Mouse (Mus musculus): ENCODE measurements around the gene Rptor. TPM values are rescaled to one million over a fixed set of nuclear protein-coding genes. Genes with fewer than 3 reads are reported as not detected.

Rptor gene
- total and polyA plus RNA-seq, 3 experiments: 33.9 to 34.9 TPM; not detected in 1

DNA sequence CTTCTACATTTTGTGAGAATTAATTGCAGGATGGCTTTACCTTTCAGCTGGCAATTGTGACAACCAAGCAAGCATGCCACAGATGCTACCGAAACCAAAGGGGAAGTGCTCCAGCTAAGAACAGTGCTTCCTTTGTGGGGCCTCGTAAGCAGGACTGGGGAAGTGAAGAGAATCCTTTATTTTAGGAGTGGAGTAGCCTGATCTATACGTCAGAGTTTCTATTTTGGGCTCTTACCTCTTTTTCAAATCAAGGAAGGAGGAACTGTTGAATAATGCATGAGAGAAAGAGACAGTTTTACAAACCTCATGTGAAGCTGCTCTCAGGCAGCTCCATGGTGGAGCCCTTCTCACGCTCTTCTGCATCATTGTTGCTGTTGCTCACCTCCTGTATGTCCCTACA lies 106.5 kb downstream of the Rptor start (continued):
- no peak for TF ChIP-seq ZC3H11A (IDR thresholded peaks at IDR 0.05; ENCODE audit: low read depth, low read length)
- TF ChIP-seq NELFE (IDR thresholded peaks at IDR 0.05; ENCODE audit: low read depth, low read length): no peak
- no peak for TF ChIP-seq CHD2 (IDR thresholded peaks at IDR 0.05; ENCODE audit: low read length)
- peak; percentile 58 for TF ChIP-seq ETS1 (IDR thresholded peaks at IDR 0.05; ENCODE audit: low read depth, low read length)
- no peak for TF ChIP-seq CTCF (IDR thresholded peaks at IDR 0.05 in 2 of 3, conservative IDR thresholded peaks at IDR 0.05 in 1 of 3; ENCODE audit: control insufficient read depth in 1 of 3, insufficient read depth in 1 of 3, low read depth in 2 of 3, low read length in 3 of 3, poor library complexity in 1 of 3, severe bottlenecking in 1 of 3)
- no peak for TF ChIP-seq RCOR1 (IDR thresholded peaks at IDR 0.05; ENCODE audit: low read depth, low read length)
- TF ChIP-seq JUND (IDR thresholded peaks at IDR 0.05; ENCODE audit: low read depth, low read length): no peak
- TF ChIP-seq ZKSCAN1 (IDR thresholded peaks at IDR 0.05; ENCODE audit: low read depth, low read length): no peak
- no peak for TF ChIP-seq MAX (IDR thresholded peaks at IDR 0.05; ENCODE audit: low read length)

DNA sequence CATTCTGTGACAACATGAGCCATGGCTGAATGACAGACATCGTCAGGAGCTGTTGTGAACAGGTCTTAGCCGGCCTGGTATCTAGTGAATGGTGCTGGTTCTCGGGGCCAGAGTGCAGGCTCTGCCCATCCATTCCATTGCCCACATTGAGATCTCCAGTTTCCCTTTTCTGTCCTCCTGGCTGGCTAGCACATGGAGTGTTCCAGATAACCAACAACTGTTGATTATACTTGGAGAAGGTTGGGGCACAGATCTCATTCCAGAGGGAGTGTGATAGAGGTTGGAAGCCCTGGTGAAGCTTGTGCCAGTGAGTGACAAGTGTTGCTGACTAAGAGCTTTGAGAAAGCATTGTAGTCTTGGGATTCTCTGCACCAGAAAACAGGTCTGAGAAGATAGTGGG lies 107.6 kb downstream of the Rptor start:
- no peak for DNase-seq (ENCODE audit: low read depth, low spot score)
- H3K27ac ChIP-seq (ENCODE audit: control insufficient read depth, low read depth, low read length): no peak overlapping the region
- TF ChIP-seq EP300 (IDR thresholded peaks at IDR 0.05; ENCODE audit: low read depth in 1 of 2, low read length in 2 of 2): no peak
- no peak for TF ChIP-seq GATA1 (IDR thresholded peaks at IDR 0.05; ENCODE audit: low read depth, low read length)
- no peak for TF ChIP-seq RCOR1 (IDR thresholded peaks at IDR 0.05; ENCODE audit: low read depth, low read length)
- no peak for TF ChIP-seq UBTF (IDR thresholded peaks at IDR 0.05; ENCODE audit: borderline replicate concordance, insufficient read depth, low read depth, low read length)
- TF ChIP-seq ZMIZ1 (IDR thresholded peaks at IDR 0.05; ENCODE audit: low read depth, low read length): no peak
- no peak for TF ChIP-seq RAD21 (IDR thresholded peaks at IDR 0.05; ENCODE audit: low read depth, low read length)
- H3K36me3 ChIP-seq (ENCODE audit: control insufficient read depth in 1 of 2, insufficient read depth in 2 of 2, low read length in 2 of 2): peaks cover 0 to 14% of the 10 kb centered on the region in 2 experiments; a peak in 2 of 4 replicates
- no peaks in the 10 kb centered on the region for H3K27me3 ChIP-seq (ENCODE audit: control insufficient read depth in 1 of 2, insufficient read depth in 2 of 2, low read length in 2 of 2)
- H3K9ac ChIP-seq (ENCODE audit: control insufficient read depth, low read depth, low read length, poor library complexity, severe bottlenecking): no peak overlapping the region
- no peaks in the 10 kb centered on the region for H3K9me3 ChIP-seq (replicated peaks; ENCODE audit: insufficient read depth, low read length)
- peaks cover 34% of the 10 kb centered on the region for H3K79me2 ChIP-seq (ENCODE audit: control insufficient read depth, insufficient read depth, low read length, poor library complexity)
- peaks cover 3 to 13% of the 10 kb centered on the region in 2 experiments for H3K4me1 ChIP-seq (ENCODE audit: control insufficient read depth in 1 of 2, insufficient read depth in 2 of 2, low read length in 2 of 2)
- H3K4me3 ChIP-seq (ENCODE audit: control insufficient read depth in 1 of 2, insufficient read depth in 1 of 2, low read depth in 2 of 2, low read length in 2 of 2): no peak overlapping the region

DNA sequence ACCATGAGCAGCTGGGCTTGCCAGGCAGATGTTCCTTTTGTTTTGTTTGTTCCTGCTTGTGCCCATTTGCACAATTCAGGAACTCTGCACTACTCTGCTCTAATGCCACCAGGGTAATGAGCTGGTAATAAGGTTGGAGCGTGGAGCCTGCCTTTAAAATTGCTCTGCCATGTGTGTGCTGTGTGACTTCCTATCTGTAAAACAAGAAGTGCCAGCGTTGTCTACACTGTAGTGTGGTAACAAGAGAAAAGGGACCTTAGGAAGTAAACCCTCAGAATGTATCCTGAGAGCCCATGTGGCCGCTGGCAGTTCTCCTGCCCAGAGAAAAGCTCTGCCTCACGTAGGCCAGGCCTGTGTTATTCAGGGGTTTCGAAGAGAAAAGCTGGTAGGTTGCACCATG lies 108.1 kb downstream of the Rptor start:
- no peak overlapping the region for H3K9ac ChIP-seq (ENCODE audit: control insufficient read depth, low read depth, low read length, poor library complexity, severe bottlenecking)
- DNase-seq (ENCODE audit: low read depth, low spot score): peak; percentile 24
- peaks cover 3 to 13% of the 10 kb centered on the region in 2 experiments for H3K4me1 ChIP-seq (ENCODE audit: control insufficient read depth in 1 of 2, insufficient read depth in 2 of 2, low read length in 2 of 2)
- H3K36me3 ChIP-seq (ENCODE audit: control insufficient read depth in 1 of 2, insufficient read depth in 2 of 2, low read length in 2 of 2): peaks cover 0 to 14% of the 10 kb centered on the region in 2 experiments; a peak in 2 of 4 replicates
- H3K27me3 ChIP-seq (ENCODE audit: control insufficient read depth in 1 of 2, insufficient read depth in 2 of 2, low read length in 2 of 2): no peaks in the 10 kb centered on the region
- peaks cover 34% of the 10 kb centered on the region for H3K79me2 ChIP-seq (ENCODE audit: control insufficient read depth, insufficient read depth, low read length, poor library complexity)
- TF ChIP-seq JUND (IDR thresholded peaks at IDR 0.05; ENCODE audit: low read depth, low read length): no peak
- TF ChIP-seq E2F4 (IDR thresholded peaks at IDR 0.05; ENCODE audit: borderline replicate concordance, low read depth, low read length): no peak
- TF ChIP-seq MAX (IDR thresholded peaks at IDR 0.05; ENCODE audit: low read length): no peak
- no peak for TF ChIP-seq ZC3H11A (IDR thresholded peaks at IDR 0.05; ENCODE audit: low read depth, low read length)
- no peak for TF ChIP-seq GABPA (IDR thresholded peaks at IDR 0.05; ENCODE audit: low read depth, low read length)
- no peak for TF ChIP-seq SMC3 (IDR thresholded peaks at IDR 0.05; ENCODE audit: low read depth, low read length)
- TF ChIP-seq RCOR1 (IDR thresholded peaks at IDR 0.05; ENCODE audit: low read depth, low read length): no peak
- TF ChIP-seq TAL1 (IDR thresholded peaks at IDR 0.05; ENCODE audit: low read length): no peak
- TF ChIP-seq ELF1 (IDR thresholded peaks at IDR 0.05; ENCODE audit: low read depth, low read length): no peak
- no peak for TF ChIP-seq POLR2AphosphoS5 (IDR thresholded peaks at IDR 0.05; ENCODE audit: borderline replicate concordance, low read depth, low read length)
- TF ChIP-seq POLR2AphosphoS2 (IDR thresholded peaks at IDR 0.05; ENCODE audit: low read length): no peak
- TF ChIP-seq HCFC1 (IDR thresholded peaks at IDR 0.05; ENCODE audit: low read depth, low read length): no peak
- no peak for TF ChIP-seq CHD2 (IDR thresholded peaks at IDR 0.05; ENCODE audit: low read length)
- no peak for TF ChIP-seq USF1 (IDR thresholded peaks at IDR 0.05; ENCODE audit: low read depth, low read length)
- TF ChIP-seq KAT2A (conservative IDR thresholded peaks at IDR 0.05; ENCODE audit: low read depth, low read length): no peak
- TF ChIP-seq CHD1 (IDR thresholded peaks at IDR 0.05; ENCODE audit: low read depth, low read length): no peak
- TF ChIP-seq TCF12 (IDR thresholded peaks at IDR 0.05; ENCODE audit: low read depth, low read length): no peak
- no peak for TF ChIP-seq NRF1 (IDR thresholded peaks at IDR 0.05; ENCODE audit: insufficient read depth, low read depth, low read length, poor library complexity, severe bottlenecking)
- no peak for TF ChIP-seq BHLHE40 (IDR thresholded peaks at IDR 0.05; ENCODE audit: borderline replicate concordance, low read depth, low read length)
- H3K9me3 ChIP-seq (replicated peaks; ENCODE audit: insufficient read depth, low read length): no peaks in the 10 kb centered on the region
- H3K27ac ChIP-seq (ENCODE audit: control insufficient read depth, low read depth, low read length): no peak overlapping the region
- no peak overlapping the region for H3K4me3 ChIP-seq (ENCODE audit: control insufficient read depth in 1 of 2, insufficient read depth in 1 of 2, low read depth in 2 of 2, low read length in 2 of 2)

Measured in MEL (cell line).